Mouse (Mus musculus): ENCODE data around the gene Gm4513.
"Not testable (repeated sequence)": the region's sequence is repeated elsewhere in the genome, so short reads cannot be mapped to it uniquely, and the experiment has no call there.

Gene Gm4513

DNA sequence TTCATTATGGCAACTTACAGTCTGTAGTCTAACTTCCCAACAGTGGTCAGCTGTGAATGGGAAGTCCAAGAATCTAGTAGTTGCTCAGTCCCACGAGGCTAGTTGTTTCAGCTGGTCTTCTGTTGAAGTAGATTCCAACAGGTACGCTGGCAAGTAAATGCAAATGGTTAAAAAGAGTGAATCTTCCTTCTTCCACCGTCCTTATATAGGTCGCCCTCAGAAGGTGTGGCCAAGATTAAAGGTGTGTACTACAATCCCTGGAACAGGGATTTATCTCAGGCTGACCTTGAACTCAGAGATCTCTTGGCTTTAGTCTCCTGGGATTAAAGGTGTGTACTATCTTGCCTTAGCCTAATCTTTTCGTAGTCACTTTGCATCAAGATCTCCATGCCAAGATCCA lies at the start of gene Gm4513:
Gene Gm4513 (minus strand): TSS at position 101 of the 400 bp plus-strand sequence.
- DNase-seq (ENCODE audit: low spot score): not testable (repeated sequence)

GRCm38 (mm10) chr7:20576141-20576540 lies 22.7 kb downstream of the Gm4513 start, which contains the start of gene Gm4141:
Gene Gm4141, minus strand, starts transcription at chr7:20576241.
- not testable (repeated sequence) for DNase-seq (ENCODE audit: low spot score)

GRCm38 (mm10) chr7:20545657-20546056 lies 53.2 kb downstream of the Gm4513 start, which contains the start of gene Gm5726:
Gene Gm5726, minus strand, starts transcription at chr7:20545757.
- not testable (repeated sequence) for DNase-seq (ENCODE audit: low spot score)
